Mouse (Mus musculus) myocyte (in vitro differentiated cells): ENCODE measurements around the gene Cabp7. TPM values are rescaled to one million over a fixed set of nuclear protein-coding genes. Genes with fewer than 3 reads are reported as not detected.

ENCODE experiments used
- H3K27me3 ChIP-seq: one replicate; pipeline ENCODE4 v1.6.1; 2011; ENCODE audit not compliant: control insufficient read depth, insufficient read depth, insufficient read length
- H3K36me3 ChIP-seq: one replicate; pipeline ENCODE4 v1.6.1; 2011; ENCODE audit not compliant: control insufficient read depth, insufficient read depth
- H3K4me2 ChIP-seq: one replicate; pipeline ENCODE4 v1.6.1; 2011; ENCODE audit warnings: low read depth, control low read depth
- H3K4me3 ChIP-seq: one replicate; pipeline ENCODE4 v1.5.1; 2011; ENCODE audit warnings: mild to moderate bottlenecking, control low read depth, moderate library complexity
- H3K79me2 ChIP-seq: one replicate; pipeline ENCODE4 v1.6.1; 2011; ENCODE audit not compliant: control insufficient read depth, insufficient read depth
- H3ac ChIP-seq: one replicate; pipeline ENCODE4 v1.6.1; 2011; ENCODE audit not compliant: control insufficient read depth, insufficient read length
- CEBPB ChIP-seq: IDR thresholded peaks from 2 replicates; pipeline ENCODE4 v1.6.1; 2011; ENCODE audit warnings: mild to moderate bottlenecking, moderate library complexity; ENCODE audit not compliant: poor library complexity, insufficient read depth, severe bottlenecking
- E2F4 ChIP-seq: IDR thresholded peaks from one replicate; pipeline ENCODE4 v1.6.1; 2011; ENCODE audit warnings: mild to moderate bottlenecking, control low read depth, moderate library complexity; ENCODE audit not compliant: insufficient read depth
- MAX ChIP-seq: IDR thresholded peaks from one replicate; pipeline ENCODE4 v1.6.1; 2011; ENCODE audit warnings: low read depth, mild to moderate bottlenecking, control low read depth
- MYOD1 ChIP-seq, 3 experiments: IDR thresholded peaks; one replicate each; pipeline ENCODE4 v1.6.1; 2011; ENCODE audit warnings: control low read depth in 2 of 3, low read depth in 2 of 3, mild to moderate bottlenecking in 2 of 3, moderate library complexity in 1 of 3; ENCODE audit not compliant: insufficient read length in 2 of 3, control insufficient read depth in 1 of 3
- MYOG ChIP-seq, 3 experiments: IDR thresholded peaks; one replicate each; pipeline ENCODE4 v1.6.1; 2011; ENCODE audit warnings: control low read depth in 2 of 3, low read depth in 2 of 3, mild to moderate bottlenecking in 2 of 3; ENCODE audit not compliant: insufficient read length in 2 of 3, control insufficient read depth in 1 of 3, insufficient read depth in 1 of 3
- POLR2A ChIP-seq: IDR thresholded peaks from one replicate; pipeline ENCODE4 v1.6.1; 2011; ENCODE audit warnings: low read depth, mild to moderate bottlenecking, control low read depth, moderate library complexity; ENCODE audit not compliant: insufficient read length
- POLR2AphosphoS2 ChIP-seq: IDR thresholded peaks from one replicate; pipeline ENCODE4 v1.6.1; 2011; ENCODE audit warnings: low read depth, control low read depth; ENCODE audit not compliant: insufficient read length
- REST ChIP-seq: IDR thresholded peaks from one replicate; pipeline ENCODE4 v1.6.1; 2011; ENCODE audit warnings: mild to moderate bottlenecking, control low read depth, moderate library complexity; ENCODE audit not compliant: insufficient read depth, insufficient read length
- SRF ChIP-seq: IDR thresholded peaks from one replicate; pipeline ENCODE4 v1.6.1; 2011; ENCODE audit warnings: low read depth; ENCODE audit not compliant: control insufficient read depth, insufficient read length
- TCF12 ChIP-seq: IDR thresholded peaks from one replicate; pipeline ENCODE4 v1.6.1; 2011; ENCODE audit warnings: mild to moderate bottlenecking, control low read depth; ENCODE audit not compliant: poor library complexity, insufficient read depth, severe bottlenecking
- TCF3 ChIP-seq: IDR thresholded peaks from one replicate; pipeline ENCODE4 v1.6.1; 2011; ENCODE audit warnings: low read depth, control low read depth; ENCODE audit not compliant: insufficient read length
- USF1 ChIP-seq: IDR thresholded peaks from one replicate; pipeline ENCODE4 v1.6.1; 2011; ENCODE audit warnings: low read depth, mild to moderate bottlenecking, control low read depth, moderate library complexity
- polyA plus RNA-seq: library from polyadenylated mRNA; unstranded; fragments of >200 nt; fragmentation: generic; extraction: Trizol; gene quantifications from one replicate; pipeline ENCODE4 v1.2.1, GENCODE M21; 2012; ENCODE audit warnings: missing spikeins

Gene Cabp7
- polyA plus RNA-seq, 1 experiment, result 0.08 TPM

DNA sequence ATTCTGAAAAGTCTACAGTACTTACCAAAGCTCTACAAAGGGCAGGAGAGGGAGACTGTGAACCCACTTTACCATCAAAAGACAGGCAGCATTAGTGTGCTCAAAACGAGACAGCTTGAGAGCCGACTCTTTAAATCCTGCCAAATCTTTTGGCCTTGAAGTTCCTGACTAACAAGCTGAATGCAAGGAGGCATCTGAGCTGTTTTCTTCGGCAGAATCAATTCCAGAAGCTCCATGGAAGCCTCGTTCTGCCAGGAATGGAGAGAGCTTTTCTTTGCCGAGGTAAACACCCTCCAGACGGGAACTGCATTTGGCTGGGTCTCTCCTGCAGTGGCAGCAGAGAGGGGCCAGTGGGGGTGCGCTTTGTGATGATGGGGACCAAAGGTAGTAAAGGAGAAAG lies 22.7 kb upstream of the Cabp7 start:
- Histone ChIP-seq H3ac (no peak overlapping the region), H3K36me3 (no peaks in the 10 kb centered on the region), H3K27me3 (no peaks in the 10 kb centered on the region), H3K4me2 (no peak overlapping the region), H3K4me3 (no peak overlapping the region), H3K79me2 (no peaks in the 10 kb centered on the region)
- TF ChIP-seq USF1, result no peak
- no peak for TF ChIP-seq MAX
- no peak for TF ChIP-seq CEBPB
- no peak for TF ChIP-seq MYOG (IDR thresholded peaks at IDR 0.05; ENCODE audit: control insufficient read depth in 1 of 3, insufficient read depth in 1 of 3, insufficient read length in 2 of 3, low read depth in 2 of 3)

DNA sequence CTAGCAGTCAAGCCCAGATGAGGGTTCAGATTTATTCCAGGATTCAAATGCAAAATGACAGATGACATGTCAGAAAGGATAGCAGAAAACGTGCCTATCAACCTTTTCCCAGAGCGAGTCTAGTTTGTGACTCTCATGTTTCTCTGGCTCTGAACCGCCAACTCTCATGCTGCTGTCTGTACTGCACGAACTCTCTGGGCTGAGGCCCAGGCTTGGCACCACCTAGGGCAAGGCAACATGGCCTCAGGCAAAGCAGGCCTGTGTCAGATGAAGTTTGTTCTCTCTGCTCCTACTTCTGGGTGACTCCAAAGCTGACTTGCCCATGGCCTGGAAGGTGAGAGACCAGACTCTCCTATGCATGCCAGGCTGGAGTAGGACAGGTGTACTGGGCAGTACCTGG lies 21.8 kb upstream of the Cabp7 start:
- Histone ChIP-seq H3K27me3 (no peaks in the 10 kb centered on the region), H3K4me2 (no peak overlapping the region), H3K4me3 (no peak overlapping the region), H3ac (no peak overlapping the region), H3K36me3 (no peaks in the 10 kb centered on the region), H3K79me2 (no peaks in the 10 kb centered on the region)
- TF ChIP-seq MYOD1 (IDR thresholded peaks at IDR 0.05; ENCODE audit: control insufficient read depth in 1 of 3, insufficient read length in 2 of 3, low read depth in 2 of 3) (no peak), POLR2A (peak; percentile 14), TCF3 (no peak), MYOG (IDR thresholded peaks at IDR 0.05; ENCODE audit: control insufficient read depth in 1 of 3, insufficient read depth in 1 of 3, insufficient read length in 2 of 3, low read depth in 2 of 3) (no peak), TCF12 (no peak), SRF (no peak), REST (no peak), E2F4 (no peak)

DNA sequence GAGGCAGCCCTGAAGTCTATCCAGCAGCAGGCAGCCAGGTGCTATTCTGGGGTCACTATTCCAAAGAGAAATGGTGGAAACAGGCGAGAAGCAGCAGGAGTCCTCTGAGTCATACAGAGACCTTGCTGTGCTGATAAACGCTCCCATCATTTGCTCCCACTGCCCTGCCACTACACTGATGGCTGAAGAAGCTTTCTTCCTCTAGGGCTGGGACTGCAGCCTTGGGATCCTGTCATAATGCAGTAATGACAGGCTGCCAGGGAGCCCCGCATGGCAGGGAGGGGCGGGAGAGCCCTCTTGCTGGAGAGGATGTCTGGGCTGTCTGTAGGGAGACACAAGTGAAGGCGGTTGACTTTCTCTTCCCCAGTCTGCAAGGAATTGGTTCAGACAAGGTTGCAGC lies 17.9 kb upstream of the Cabp7 start:
- TF ChIP-seq USF1 (no peak), MAX (no peak), CEBPB (no peak), SRF (no peak), POLR2AphosphoS2 (no peak), MYOG (IDR thresholded peaks at IDR 0.05; ENCODE audit: control insufficient read depth in 1 of 3, insufficient read depth in 1 of 3, insufficient read length in 2 of 3, low read depth in 2 of 3) (no peak), REST (no peak), E2F4 (no peak), MYOD1 (IDR thresholded peaks at IDR 0.05; ENCODE audit: control insufficient read depth in 1 of 3, insufficient read length in 2 of 3, low read depth in 2 of 3) (no peak), POLR2A (no peak), TCF3 (no peak), TCF12 (no peak)
- Histone ChIP-seq H3K4me3 (no peak overlapping the region), H3K4me2 (no peak overlapping the region), H3K79me2 (no peaks in the 10 kb centered on the region), H3K27me3 (peaks cover 8% of the 10 kb centered on the region), H3ac (no peak overlapping the region), H3K36me3 (no peaks in the 10 kb centered on the region)

DNA sequence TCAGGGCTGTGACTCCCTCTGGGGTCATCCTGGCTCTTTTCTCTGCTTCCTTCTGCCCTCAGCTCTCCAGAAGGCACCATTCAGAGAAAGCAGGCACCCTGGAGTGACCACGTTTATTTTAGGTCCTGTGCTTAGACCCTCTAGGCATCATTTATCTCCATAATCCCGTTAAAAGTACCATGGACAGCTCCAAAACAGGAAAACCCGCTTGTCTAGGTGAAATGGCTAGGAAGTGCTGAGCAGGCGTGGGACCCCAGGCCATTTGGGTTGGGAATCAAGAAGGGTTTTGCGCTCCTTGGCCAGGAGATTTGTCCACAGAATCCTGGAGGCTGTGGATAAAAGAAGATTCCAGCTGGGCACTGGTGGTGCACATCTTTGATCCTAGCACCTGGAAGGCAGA lies 17.1 kb upstream of the Cabp7 start:
- peaks cover 8% of the 10 kb centered on the region for H3K27me3 ChIP-seq
- TF ChIP-seq CEBPB (no peak), REST (peak; percentile 64), MYOG (IDR thresholded peaks at IDR 0.05; ENCODE audit: control insufficient read depth in 1 of 3, insufficient read depth in 1 of 3, insufficient read length in 2 of 3, low read depth in 2 of 3) (no peak), TCF12 (no peak)
- no peak overlapping the region for H3K4me2 ChIP-seq
- H3K79me2 ChIP-seq, result no peaks in the 10 kb centered on the region
- H3ac ChIP-seq, result no peak overlapping the region
- H3K36me3 ChIP-seq, result no peaks in the 10 kb centered on the region
- no peak overlapping the region for H3K4me3 ChIP-seq

DNA sequence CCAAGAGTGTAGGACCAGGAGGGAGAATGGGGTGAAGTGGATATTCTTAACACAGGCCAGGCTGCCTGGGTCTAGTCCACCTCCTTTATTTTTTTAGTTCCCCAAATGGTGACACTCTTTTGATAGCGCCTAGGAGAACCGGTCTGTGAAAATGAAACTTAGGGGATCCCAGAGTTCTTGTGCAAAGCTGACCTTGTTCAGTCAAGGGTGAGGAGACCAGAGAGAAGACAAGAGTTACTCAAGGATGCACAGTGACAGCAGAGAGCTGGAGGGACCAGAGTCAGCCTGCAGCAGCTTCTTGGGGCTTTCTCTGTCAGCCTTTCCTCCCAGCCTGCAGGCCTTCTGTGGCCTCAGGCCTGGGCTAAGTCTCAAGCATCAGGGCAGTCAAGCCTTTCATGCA lies 15.9 kb upstream of the Cabp7 start:
- Histone ChIP-seq H3ac (no peak overlapping the region), H3K4me2 (no peak overlapping the region), H3K4me3 (no peak overlapping the region), H3K36me3 (no peaks in the 10 kb centered on the region), H3K79me2 (no peaks in the 10 kb centered on the region), H3K27me3 (peaks cover 8% of the 10 kb centered on the region)
- no peak for TF ChIP-seq E2F4
- TF ChIP-seq POLR2A, result no peak
- no peak for TF ChIP-seq MAX
- no peak for TF ChIP-seq USF1
- no peak for TF ChIP-seq SRF
- TF ChIP-seq TCF3, result no peak
- TF ChIP-seq MYOG (IDR thresholded peaks at IDR 0.05; ENCODE audit: control insufficient read depth in 1 of 3, insufficient read depth in 1 of 3, insufficient read length in 2 of 3, low read depth in 2 of 3), result no peak

DNA sequence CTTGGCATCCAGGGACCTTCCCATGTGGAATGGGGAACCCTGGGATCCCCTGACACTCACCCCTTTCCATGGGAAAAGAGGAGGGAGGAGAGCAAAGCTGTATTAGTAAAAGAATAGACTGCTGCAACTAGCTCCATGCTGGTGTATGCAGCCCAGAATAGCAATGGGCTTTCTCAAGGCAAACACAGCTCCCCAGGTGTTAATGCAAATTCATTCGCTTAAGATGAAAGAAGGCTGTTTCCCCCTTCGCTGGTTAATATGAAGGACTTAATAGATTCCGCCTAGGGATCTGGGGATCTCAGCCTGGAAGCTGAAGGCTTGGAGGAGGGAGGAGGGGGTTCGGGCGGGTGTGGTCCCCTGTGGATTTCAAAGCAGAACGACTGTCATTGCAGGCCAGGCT lies 15.4 kb upstream of the Cabp7 start:
- Histone ChIP-seq H3K4me2 (no peak overlapping the region), H3K79me2 (no peaks in the 10 kb centered on the region), H3K27me3 (peaks cover 8% of the 10 kb centered on the region), H3K36me3 (no peaks in the 10 kb centered on the region), H3ac (no peak overlapping the region), H3K4me3 (no peak overlapping the region)
- no peak for TF ChIP-seq USF1
- TF ChIP-seq TCF3, result no peak
- no peak for TF ChIP-seq POLR2A
- no peak for TF ChIP-seq MYOG (IDR thresholded peaks at IDR 0.05; ENCODE audit: control insufficient read depth in 1 of 3, insufficient read depth in 1 of 3, insufficient read length in 2 of 3, low read depth in 2 of 3)
- no peak for TF ChIP-seq MAX
- no peak for TF ChIP-seq REST
- TF ChIP-seq POLR2AphosphoS2, result no peak
- TF ChIP-seq MYOD1 (IDR thresholded peaks at IDR 0.05; ENCODE audit: control insufficient read depth in 1 of 3, insufficient read length in 2 of 3, low read depth in 2 of 3), result no peak
- TF ChIP-seq E2F4, result no peak
- TF ChIP-seq CEBPB, result no peak
- TF ChIP-seq SRF, result no peak
